Mouse (Mus musculus) heart, adult 2 months (tissue): Measurements from ENCODE around the gene Mea1. TPM values are rescaled to one million over a fixed set of nuclear protein-coding genes. Genes with fewer than 3 reads are reported as not detected.

ENCODE experiments used
- DNase-seq, 2 experiments: peaks; one replicate each; pipeline ENCODE4 v3.0.0; 2021
- H3K27ac ChIP-seq: fragments of 200-600 bp; 2 replicates; pipeline ENCODE4 v1.8.1; 2022
- H3K27me3 ChIP-seq: fragments of 200-500 bp; 2 replicates; pipeline ENCODE4 v1.6.1; 2012; ENCODE audit warnings: mild to moderate bottlenecking, low read length, inconsistent platforms, mixed read lengths; ENCODE audit not compliant: control insufficient read depth, insufficient read depth
- H3K36me3 ChIP-seq: fragments of 200-500 bp; 2 replicates; pipeline ENCODE4 v1.6.1; 2012; ENCODE audit warnings: low read length, inconsistent platforms; ENCODE audit not compliant: control insufficient read depth, insufficient read depth
- H3K4me1 ChIP-seq: fragments of 200-500 bp; 2 replicates; pipeline ENCODE4 v1.6.1; 2011; ENCODE audit warnings: low read length; ENCODE audit not compliant: control insufficient read depth, insufficient read depth
- H3K4me3 ChIP-seq: fragments of 200-600 bp; 2 replicates; pipeline ENCODE4 v1.8.1; 2022
- H3K79me2 ChIP-seq: fragments of 200-500 bp; replicated peaks from 2 replicates; pipeline ENCODE4 v1.6.1; 2012; ENCODE audit warnings: mild to moderate bottlenecking, inconsistent platforms, low read length, moderate library complexity, mixed read lengths; ENCODE audit not compliant: control insufficient read depth, insufficient read depth
- H3K9ac ChIP-seq: fragments of 200-500 bp; 2 replicates; pipeline ENCODE4 v1.6.1; 2012; ENCODE audit warnings: low read depth, mild to moderate bottlenecking, control low read depth, inconsistent platforms, low read length, mixed read lengths
- CTCF ChIP-seq: fragments of 200-600 bp; IDR thresholded peaks from 2 replicates; pipeline ENCODE4 v1.8.1; 2022; ENCODE audit warnings: antibody characterized with exemption, mild to moderate bottlenecking, moderate library complexity
- EP300 ChIP-seq: fragments of 200-500 bp; IDR thresholded peaks from 2 replicates; pipeline ENCODE4 v1.6.1; 2011; ENCODE audit warnings: low read depth, low read length, control low read depth; ENCODE audit not compliant: insufficient read depth
- POLR2A ChIP-seq: fragments of 200-500 bp; IDR thresholded peaks from 2 replicates; pipeline ENCODE4 v1.6.1; 2011; ENCODE audit warnings: mild to moderate bottlenecking, low read depth, low read length, control low read depth; ENCODE audit not compliant: insufficient read depth
- WGBS: fragments of 180-500 bp; shearing (Covaris S2); methylation state at CpG from one replicate; pipeline ENCODE4 v1.1.7; 2018; 5-methylcytosine and 5-hydroxymethylcytosine counted together
- intact Hi-C: fragments of 180-260 bp; cut with DNase I; formaldehyde crosslinking; loops from one replicate; pipeline ENCODE4 v1.15.1; 2025
- polyA plus RNA-seq: library from polyadenylated mRNA; depleted of rRNA; stranded (reverse); fragments of >200 nt; gene quantifications from 2 replicates; pipeline ENCODE4 v1.2.3, GENCODE M21; 2012
- total RNA-seq, 2 experiments: library from RNA; stranded (reverse); gene quantifications; 2 replicates each; pipeline ENCODE4 v1.2.3; 2021

Gene Mea1
- total and polyA plus RNA-seq, 3 experiments: 37.8 to 50.3 (median 45.4) TPM

GRCm38 (mm10) chr17:46681466-46682118, 3.0 kb downstream of the Mea1 start:
- intact Hi-C loops: loop anchor here (1.0 to 2.0 kb wide), 3 partner anchors 21 to 35 kb away; partner anchors contain the start of genes Klc4 and Mrpl2
- WGBS: 24% methylated on average over 12 of the region's 12 CpGs
- Histone ChIP-seq H3K27me3 (no peaks in the 10 kb centered on the region), H3K4me1 (peaks cover 8% of the 10 kb centered on the region), H3K4me3 (peak overlapping the region; percentile 95), H3K9ac (peak overlapping the region; percentile 64), H3K79me2 (no peaks in the 10 kb centered on the region), H3K36me3 (no peaks in the 10 kb centered on the region), H3K27ac (peak overlapping the region; percentile 84)
- DNase-seq: no peak
- TF ChIP-seq CTCF: no peak
- no peak for TF ChIP-seq POLR2A

GRCm38 (mm10) chr17:46682654-46683389, 4.2 kb downstream of the Mea1 start:
- H3K36me3 ChIP-seq: no peaks in the 10 kb centered on the region
- no peak for DNase-seq

DNA sequence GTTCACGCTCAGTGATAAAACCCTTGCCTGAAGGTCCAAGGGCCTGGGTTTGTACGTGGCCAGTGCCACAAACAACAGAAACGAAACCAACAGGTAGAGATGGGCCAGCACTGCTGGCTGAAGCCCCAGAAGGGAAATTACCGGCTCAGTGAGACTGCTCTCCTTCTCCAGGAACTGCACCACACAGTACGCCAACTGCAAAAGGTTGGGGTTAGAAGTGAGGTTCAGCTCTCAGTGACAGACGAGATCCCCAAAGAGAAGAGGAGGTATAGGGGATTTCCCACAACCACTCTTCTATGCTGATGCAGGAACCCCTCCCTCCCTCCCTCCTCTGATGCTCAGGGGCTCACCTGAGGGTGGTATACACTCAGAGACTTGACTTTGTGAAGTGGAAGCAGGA, 7.3 kb downstream of the Mea1 start:
- Histone ChIP-seq H3K9ac (no peak overlapping the region), H3K4me3 (no peak overlapping the region), H3K79me2 (no peaks in the 10 kb centered on the region), H3K27ac (no peak overlapping the region), H3K27me3 (no peaks in the 10 kb centered on the region), H3K36me3 (no peaks in the 10 kb centered on the region), H3K4me1 (peaks cover 5% of the 10 kb centered on the region)
- no peak for DNase-seq
- WGBS: 86% methylated on average over 6 of the region's 6 CpGs
- TF ChIP-seq EP300: no peak
- TF ChIP-seq CTCF: no peak
- TF ChIP-seq POLR2A: no peak
- intact Hi-C loops: no loop called here

More at GRCm38 (mm10) chr17:46682654-46683389, 4.2 kb downstream of the Mea1 start:
- H3K9ac ChIP-seq: no peak overlapping the region
- intact Hi-C loops: loop anchor here (2.0 kb wide), 1 partner anchor 20 kb away; no protein-coding TSS in a partner anchor
- peaks cover 8% of the 10 kb centered on the region for H3K4me1 ChIP-seq
- TF ChIP-seq CTCF (no peak), POLR2A (no peak), EP300 (no peak)
- H3K79me2 ChIP-seq: no peaks in the 10 kb centered on the region
- no peak overlapping the region for H3K27ac ChIP-seq
- 88% methylated on average over 16 of the region's 16 CpGs for WGBS
- no peaks in the 10 kb centered on the region for H3K27me3 ChIP-seq
- H3K4me3 ChIP-seq: no peak overlapping the region

DNA sequence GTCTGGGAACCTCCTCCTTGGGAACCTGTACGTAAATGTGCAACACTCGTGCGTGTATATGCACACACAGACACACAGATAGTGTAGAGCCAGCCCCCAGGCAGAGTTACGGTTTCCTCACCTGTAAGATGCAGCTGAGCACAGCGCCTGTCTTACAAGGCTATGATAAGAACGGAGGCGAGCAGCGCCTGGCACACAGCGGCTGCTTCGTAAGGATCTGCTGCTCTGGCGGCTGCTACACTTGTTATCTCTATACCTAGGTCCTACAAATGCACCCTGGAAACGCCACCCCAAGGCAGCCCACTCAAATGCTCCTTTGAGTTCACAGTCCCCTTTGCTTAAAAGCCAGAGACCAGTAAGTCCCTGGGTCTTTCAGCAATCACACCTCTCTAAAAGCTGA, 12.1 kb downstream of the Mea1 start:
- no peak overlapping the region for H3K4me3 ChIP-seq
- H3K27ac ChIP-seq: no peak overlapping the region
- H3K36me3 ChIP-seq: no peaks in the 10 kb centered on the region
- H3K79me2 ChIP-seq: peaks cover 2% of the 10 kb centered on the region; the same call in 1 of the 2 replicates
- TF ChIP-seq POLR2A (no peak), EP300 (no peak), CTCF (no peak)
- 79% methylated on average over 12 of the region's 12 CpGs for WGBS
- intact Hi-C loops: no loop called here
- H3K4me1 ChIP-seq: no peaks in the 10 kb centered on the region
- H3K9ac ChIP-seq: no peak overlapping the region
- no peak for DNase-seq
- no peaks in the 10 kb centered on the region for H3K27me3 ChIP-seq

DNA sequence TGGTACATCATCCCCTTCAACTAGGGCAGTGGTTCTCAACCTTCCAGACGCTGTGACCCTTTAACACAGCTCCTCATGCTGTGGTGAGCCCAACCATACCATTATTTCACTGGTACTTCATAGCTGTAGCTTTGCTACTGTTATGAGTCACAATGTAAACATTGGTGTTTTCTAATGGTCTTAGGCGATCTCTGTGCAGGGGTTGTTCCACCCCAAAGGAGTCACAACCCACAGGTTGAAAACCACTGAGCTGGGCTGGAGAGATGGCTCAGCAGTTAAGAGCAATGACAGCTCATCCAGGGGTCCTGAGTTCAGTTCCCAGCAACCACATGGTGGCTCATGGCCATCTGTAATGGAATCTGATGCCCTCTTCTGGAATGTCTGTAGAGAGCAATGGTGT, 12.8 kb downstream of the Mea1 start:
- no peaks in the 10 kb centered on the region for H3K27me3 ChIP-seq
- no peak for DNase-seq
- H3K79me2 ChIP-seq: peaks cover 2% of the 10 kb centered on the region; the same call in 1 of the 2 replicates
- H3K9ac ChIP-seq: no peak overlapping the region
- H3K4me3 ChIP-seq: no peak overlapping the region
- no peaks in the 10 kb centered on the region for H3K4me1 ChIP-seq
- H3K36me3 ChIP-seq: no peaks in the 10 kb centered on the region
- no peak overlapping the region for H3K27ac ChIP-seq
- WGBS: 89% methylated on average over 2 of the region's 2 CpGs
- intact Hi-C loops: no loop called here
- TF ChIP-seq EP300: no peak
- no peak for TF ChIP-seq POLR2A
- no peak for TF ChIP-seq CTCF

DNA sequence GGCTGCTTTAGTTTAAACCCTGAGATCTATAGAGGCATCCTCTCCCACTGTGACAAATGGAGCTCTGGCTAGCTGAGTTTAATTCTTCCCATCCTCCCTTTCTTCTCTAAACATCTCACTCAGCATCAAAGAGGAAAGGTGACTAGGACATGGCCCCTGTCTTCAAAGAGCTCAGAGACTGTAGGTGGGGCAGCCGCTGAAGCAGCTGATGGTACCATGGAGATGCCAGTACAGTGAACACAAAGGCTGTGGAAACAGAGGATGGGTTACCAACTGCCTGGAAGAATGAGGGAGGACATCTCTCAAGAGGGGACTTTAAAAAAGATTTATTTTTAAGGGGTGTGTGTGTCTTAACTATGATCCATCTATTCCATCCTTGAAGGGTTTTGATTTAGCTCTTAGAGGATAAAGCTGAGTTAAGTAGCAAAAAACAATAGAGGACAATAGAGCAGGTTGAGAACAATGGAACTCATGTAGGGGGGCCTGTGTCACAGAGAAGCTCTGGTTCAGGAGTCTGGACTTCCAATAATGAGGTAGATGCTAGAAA, 16.0 kb downstream of the Mea1 start:
- intact Hi-C loops: no loop called here
- Histone ChIP-seq H3K27ac (no peak overlapping the region), H3K79me2 (peaks cover 2% of the 10 kb centered on the region; the same call in 1 of the 2 replicates), H3K4me3 (no peak overlapping the region), H3K4me1 (no peaks in the 10 kb centered on the region), H3K36me3 (no peaks in the 10 kb centered on the region), H3K9ac (no peak overlapping the region), H3K27me3 (no peaks in the 10 kb centered on the region)
- no peak for DNase-seq
- no peak for TF ChIP-seq POLR2A
- no peak for TF ChIP-seq EP300
- TF ChIP-seq CTCF: no peak
- WGBS: 94% methylated on average over 1 of the region's 1 CpGs
